Mouse (Mus musculus) testis, adult 10 weeks (tissue): Measurements from ENCODE around the gene Vmn2r25. TPM values are rescaled to one million over a fixed set of nuclear protein-coding genes. Genes with fewer than 3 reads are reported as not detected.

Experiments used
- polyA plus RNA-seq: library from polyadenylated mRNA; stranded (reverse); fragments of 350-450 nt; fragmentation: Illumina TruSeq; extraction: RNeasy Lipid Tissue Mini Kit (QIAGEN cat#74804); gene quantifications from one replicate; pipeline ENCODE4 v1.2.3, GENCODE M21; 2014; ENCODE audit warnings: low read depth, low replicate concordance

Gene Vmn2r25
- not detected for polyA plus RNA-seq

GRCm38 (mm10) chr6:123853363-123853762 lies at the start of gene Vmn2r25:
Vmn2r25 (minus strand) TSS chr6:123853463.

DNA sequence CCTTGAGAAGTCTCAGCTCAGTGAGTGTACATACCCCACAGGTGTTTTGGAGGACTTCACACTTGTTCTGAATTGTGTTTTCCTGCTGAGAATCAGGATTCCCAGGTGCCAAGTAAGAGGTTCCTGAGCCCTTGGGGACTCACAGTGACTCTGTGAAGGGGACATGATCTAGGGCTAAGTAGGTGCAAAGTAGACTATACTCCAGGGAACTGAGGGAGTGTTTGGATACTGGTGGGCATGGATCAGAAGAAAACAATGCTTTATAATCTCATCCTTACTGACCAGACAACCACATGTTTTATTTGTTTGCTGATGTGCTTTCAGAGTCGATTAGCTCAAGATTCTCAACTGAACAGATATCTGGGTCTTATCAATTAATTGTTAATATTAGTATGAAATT lies 74.7 kb downstream of the Vmn2r25 start, which contains the start of gene Vmn2r24:
Gene Vmn2r24 (plus strand): TSS at position 301 of the 400 bp plus-strand sequence.

Other genes starting within 250 kb of the Vmn2r25 start
- not detected for gene Vmn2r22, start 202.7 kb downstream of the Vmn2r25 start, polyA plus RNA-seq
- gene Vmn2r23, start 150.8 kb downstream of the Vmn2r25 start, polyA plus RNA-seq, result not detected
- gene Vmn2r24, start 74.6 kb downstream of the Vmn2r25 start, polyA plus RNA-seq, result 0.03 TPM
- gene Vmn2r26, start 171.1 kb upstream of the Vmn2r25 start, polyA plus RNA-seq, result 0.27 TPM